Mouse (Mus musculus) cortical plate, adult 2 months (tissue): ENCODE measurements around the gene 1190002N15Rik. TPM values are rescaled to one million over a fixed set of nuclear protein-coding genes. Genes with fewer than 3 reads are reported as not detected.

Experiments
- H3K27ac ChIP-seq: fragments of 200-500 bp; 2 replicates; pipeline ENCODE4 v1.5.1; 2012; ENCODE audit warnings: low read length, control low read depth, inconsistent platforms; ENCODE audit not compliant: insufficient read depth
- H3K4me1 ChIP-seq: fragments of 200-500 bp; 2 replicates; pipeline ENCODE4 v1.6.1; 2011; ENCODE audit warnings: low read length; ENCODE audit not compliant: control insufficient read depth, insufficient read depth
- H3K4me3 ChIP-seq: fragments of 200-500 bp; 2 replicates; pipeline ENCODE4 v1.5.1; 2011; ENCODE audit warnings: mild to moderate bottlenecking, low read length, control low read depth; ENCODE audit not compliant: insufficient read depth
- CTCF ChIP-seq: fragments of 200-500 bp; IDR thresholded peaks from 2 replicates; pipeline ENCODE4 v1.5.1; 2011; ENCODE audit warnings: mild to moderate bottlenecking, control low read depth, low read length; ENCODE audit not compliant: insufficient read depth; ENCODE audit errors: extremely low read depth
- POLR2A ChIP-seq: fragments of 200-500 bp; IDR thresholded peaks from 2 replicates; pipeline ENCODE4 v1.6.1; 2011; ENCODE audit warnings: mild to moderate bottlenecking, low read length, control low read depth; ENCODE audit not compliant: insufficient read depth; ENCODE audit errors: extremely low read depth
- polyA plus RNA-seq: library from polyadenylated mRNA; depleted of rRNA; stranded (reverse); fragments of >200 nt; gene quantifications from 2 replicates; pipeline ENCODE4 v1.2.3, GENCODE M21; 2012; rRNA removed

1190002N15Rik gene
- polyA plus RNA-seq = 27.5 and 28.5 TPM in 2 replicates

- no peak for TF ChIP-seq CTCF
- TF ChIP-seq POLR2A = peak; percentile 65; the same call in 1 of the 2 replicates
- Histone ChIP-seq H3K4me1 (peaks cover 1% of the 10 kb centered on the region; the same call in 1 of the 2 replicates), H3K27ac (peak within 1 kb of the TSS; percentile 97), H3K4me3 (peak within 1 kb of the TSS; percentile 81)
Measured at GRCm38 (mm10) chr9:94537970-94538822, at the start of gene 1190002N15Rik. TSS of gene 1190002N15Rik (minus strand) at chr9:94538081.

DNA sequence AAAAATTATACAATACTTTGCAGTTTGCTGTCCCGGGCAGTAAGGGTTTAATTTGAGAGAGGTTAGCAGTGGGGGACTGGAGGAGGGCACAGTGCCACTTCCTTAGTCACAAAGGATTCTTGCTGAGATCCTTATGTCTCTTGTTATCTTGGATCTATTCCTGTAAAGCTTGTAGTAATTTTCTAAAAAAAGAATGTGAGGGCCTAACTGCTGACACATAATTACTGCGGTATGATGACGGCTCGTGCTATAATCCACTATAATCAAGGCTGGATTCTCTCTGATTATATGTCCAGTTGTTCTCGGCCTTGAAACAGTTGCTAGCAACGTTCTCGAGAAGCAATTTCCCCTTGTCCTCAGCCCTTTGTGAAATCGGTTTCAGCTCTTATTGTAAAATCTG, 44.4 kb upstream of the 1190002N15Rik start:
- Histone ChIP-seq H3K4me3 (no peak overlapping the region), H3K27ac (no peak overlapping the region), H3K4me1 (peaks cover 2% of the 10 kb centered on the region)
- no peak for TF ChIP-seq CTCF
- TF ChIP-seq POLR2A = no peak

DNA sequence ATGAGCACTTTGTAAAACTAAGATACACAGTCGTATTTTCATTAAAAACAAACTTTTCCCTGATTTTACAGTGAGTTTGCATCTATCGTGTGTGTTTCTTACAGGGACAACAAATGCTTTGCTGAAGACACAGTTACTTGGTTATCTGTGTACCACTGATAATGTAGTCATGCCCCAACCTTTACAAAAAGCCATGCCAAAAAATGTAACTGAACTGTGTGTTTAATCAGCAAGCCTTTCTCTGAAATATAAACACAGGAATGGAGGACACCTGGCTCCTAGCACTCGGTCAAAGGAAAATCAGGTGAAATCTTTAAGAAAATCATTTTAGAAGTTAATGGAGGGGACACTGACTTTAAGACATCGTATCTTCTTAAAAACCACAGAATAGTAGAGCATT, 43.8 kb upstream of the 1190002N15Rik start:
- Histone ChIP-seq H3K27ac (no peak overlapping the region), H3K4me3 (no peak overlapping the region), H3K4me1 (peaks cover 2% of the 10 kb centered on the region)
- no peak for TF ChIP-seq POLR2A

- no peak for TF ChIP-seq CTCF
- TF ChIP-seq POLR2A = no peak
- no peak overlapping the region for H3K27ac ChIP-seq
- H3K4me1 ChIP-seq = peaks cover 2% of the 10 kb centered on the region
- H3K4me3 ChIP-seq = no peak overlapping the region
Measured at GRCm38 (mm10) chr9:94580071-94580737, 42.3 kb upstream of the 1190002N15Rik start.

DNA sequence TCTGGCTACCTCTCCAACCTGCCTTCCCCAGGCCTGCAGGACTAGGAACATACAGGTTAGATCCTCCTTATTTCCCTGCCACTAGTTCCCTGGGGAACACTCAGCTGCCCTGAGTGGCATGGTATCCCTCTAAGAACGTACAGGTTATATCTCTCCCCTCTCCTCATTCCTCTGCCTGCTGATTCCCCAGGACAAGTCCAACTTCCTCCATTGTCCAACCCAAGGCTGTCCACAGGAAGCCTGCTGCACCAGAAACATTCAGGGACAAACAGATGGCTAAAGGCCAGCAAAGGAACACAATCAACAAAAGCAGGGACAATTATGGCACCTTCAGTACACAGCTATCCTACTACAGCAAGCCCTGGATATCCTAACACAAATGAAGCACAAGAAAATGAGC, 33.9 kb upstream of the 1190002N15Rik start:
- no peak for TF ChIP-seq CTCF
- TF ChIP-seq POLR2A = no peak
- no peak overlapping the region for H3K4me3 ChIP-seq
- H3K4me1 ChIP-seq = no peaks in the 10 kb centered on the region
- no peak overlapping the region for H3K27ac ChIP-seq

DNA sequence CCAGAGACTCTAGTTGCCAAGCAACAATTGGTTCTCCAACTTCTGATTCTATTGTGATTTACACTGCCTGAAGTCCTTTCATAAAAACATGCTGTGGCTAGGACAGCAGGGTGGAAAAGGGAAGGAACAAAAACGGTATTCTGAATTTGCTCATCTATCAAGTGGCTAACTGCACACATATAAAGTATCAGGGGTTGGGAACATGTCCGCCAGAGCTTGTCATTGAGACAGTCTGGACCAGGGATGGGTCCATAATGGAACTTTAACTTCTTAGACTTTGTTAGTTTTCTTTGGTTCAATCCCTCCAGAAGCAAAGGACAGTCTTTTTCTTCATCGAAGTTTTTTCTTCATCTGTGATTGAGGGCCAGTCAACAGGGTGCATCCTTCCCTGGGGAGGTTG, 30.5 kb upstream of the 1190002N15Rik start:
- no peak overlapping the region for H3K4me3 ChIP-seq
- no peak overlapping the region for H3K27ac ChIP-seq
- no peak for TF ChIP-seq CTCF
- TF ChIP-seq POLR2A = no peak
- H3K4me1 ChIP-seq = no peaks in the 10 kb centered on the region

- H3K4me1 ChIP-seq = no peaks in the 10 kb centered on the region
- no peak for TF ChIP-seq CTCF
- H3K4me3 ChIP-seq = no peak overlapping the region
- no peak overlapping the region for H3K27ac ChIP-seq
Measured at GRCm38 (mm10) chr9:94567722-94568314, 29.9 kb upstream of the 1190002N15Rik start.

GRCm38 (mm10) chr9:94556776-94557514, 19.1 kb upstream of the 1190002N15Rik start:
- no peak overlapping the region for H3K27ac ChIP-seq
- TF ChIP-seq CTCF (no peak), POLR2A (no peak)
- no peak overlapping the region for H3K4me3 ChIP-seq
- no peaks in the 10 kb centered on the region for H3K4me1 ChIP-seq

DNA sequence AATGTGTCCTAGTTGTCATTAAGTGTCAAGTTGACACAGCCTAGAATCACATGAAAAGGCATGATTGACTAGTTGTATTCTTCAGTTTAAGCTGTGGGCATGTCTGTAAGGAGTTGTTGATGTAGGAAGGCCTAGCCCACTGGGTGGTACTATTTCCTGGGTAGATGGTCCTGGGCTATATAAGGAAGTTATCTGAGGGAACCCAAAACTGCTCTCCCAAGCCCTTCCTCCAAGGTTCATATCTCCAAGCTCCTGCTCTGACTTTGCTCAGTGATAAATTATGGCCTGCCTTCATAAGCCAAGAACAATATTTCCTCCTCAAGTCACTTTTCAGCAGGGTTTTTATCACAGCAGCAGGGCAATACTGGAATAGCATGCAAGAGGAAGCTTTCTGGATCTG, 18.4 kb upstream of the 1190002N15Rik start:
- Histone ChIP-seq H3K4me3 (no peak overlapping the region), H3K27ac (no peak overlapping the region), H3K4me1 (no peaks in the 10 kb centered on the region)
- TF ChIP-seq CTCF (no peak), POLR2A (no peak)

- Histone ChIP-seq H3K4me3 (no peak overlapping the region), H3K27ac (no peak overlapping the region), H3K4me1 (no peaks in the 10 kb centered on the region)
- TF ChIP-seq CTCF (no peak), POLR2A (no peak)
Measured at GRCm38 (mm10) chr9:94550493-94551095, 12.7 kb upstream of the 1190002N15Rik start.
